11 mouse cellular contexts compared by ENCODE assay signal in genomic region chr3:89847596-89847995, GRCm38 (mm10). TPM values are rescaled to one million over a fixed set of nuclear protein-coding genes. Genes with fewer than 3 reads are reported as not detected.
DNase-seq lines count a peak whose midpoint lies in the region; ATAC-seq lines count a peak whose summit lies in the region.
"Had no signal": no experiment of that assay in that cellular context is flagged by ENCODE, and none has a peak within 500 bp of the region (broad histone marks: within the 10 kb centered on the region; RNA-seq: fewer than 3 reads in every experiment).

No protein-coding gene starts in this region.

- intact Hi-C loops in heart, postnatal 25 days (cut with DNase I) = no loop called here

- peak; percentile 95 for DNase-seq in heart, adult 11 months
- DNase-seq in heart, postnatal 25 days (ENCODE audit: low spot score) = no peak
- peak; percentile 89 for DNase-seq in kidney, postnatal 14 days
- DNase-seq in lung, postnatal 14 days = peak; percentile 61
- no peak for DNase-seq in right cerebral cortex, adult 18-20 months
- no peak for DNase-seq in MN1 (ENCODE audit: low spot score)
- DNase-seq: cerebellum, adult 8-10 months; spleen, adult 18-20 months had no signal

- peak; percentile 78 for ATAC-seq in common myeloid progenitor, adult 5-6 weeks (replicated peaks; ENCODE audit: low read depth, poor library complexity, severe bottlenecking)
- no peak for ATAC-seq in erythroid progenitor cell, adult 5-6 weeks (replicated peaks; ENCODE audit: low FRiP score, poor library complexity, severe bottlenecking)
- ATAC-seq: inflammation-experienced regulatory T-cells, adult 6 months had no signal

RNA-seq across cellular contexts. Expression of gene She, which starts 16.4 kb away (rescaled TPM):
- total RNA-seq in heart, postnatal 25 days (2021) = 10 to 100 TPM; 12.1 to 14.7 TPM
- total RNA-seq in common myeloid progenitor, adult 5-6 weeks (2017) = 0.05 TPM in 1 of 2 replicates, not detected in the other
- not detected in 2 replicates for total RNA-seq in erythroid progenitor cell, adult 5-6 weeks (2015; ENCODE audit: low replicate concordance)
- 0.13 TPM in 1 of 2 replicates, not detected in the other for total RNA-seq in erythroid progenitor cell, adult 5-6 weeks (2017; ENCODE audit: low replicate concordance)

Comparison
In these comparisons a context has a peak if more than half of its experiments do, and no peak if none do; other contexts are left out.
1. DNase-seq: peak in heart, adult 11 months (single experiment), kidney, postnatal 14 days (single experiment) and lung, postnatal 14 days (single experiment); none in heart, postnatal 25 days (single experiment), right cerebral cortex, adult 18-20 months (single experiment) and MN1 (single experiment).
2. RNA of gene She, which starts 16.4 kb away (total RNA-seq): 12.1 to 14.7 TPM in heart, postnatal 25 days; 0.05 TPM in common myeloid progenitor, adult 5-6 weeks and 0.13 TPM in erythroid progenitor cell, adult 5-6 weeks; every median in the first group is over 10 times any median in the second.